Mouse (Mus musculus): ENCODE measurements around the gene Gpr176. TPM values are rescaled to one million over a fixed set of nuclear protein-coding genes. Genes with fewer than 3 reads are reported as not detected.

The Gpr176 gene
- polyA plus RNA-seq, 1 experiment = 0.55 TPM

DNA sequence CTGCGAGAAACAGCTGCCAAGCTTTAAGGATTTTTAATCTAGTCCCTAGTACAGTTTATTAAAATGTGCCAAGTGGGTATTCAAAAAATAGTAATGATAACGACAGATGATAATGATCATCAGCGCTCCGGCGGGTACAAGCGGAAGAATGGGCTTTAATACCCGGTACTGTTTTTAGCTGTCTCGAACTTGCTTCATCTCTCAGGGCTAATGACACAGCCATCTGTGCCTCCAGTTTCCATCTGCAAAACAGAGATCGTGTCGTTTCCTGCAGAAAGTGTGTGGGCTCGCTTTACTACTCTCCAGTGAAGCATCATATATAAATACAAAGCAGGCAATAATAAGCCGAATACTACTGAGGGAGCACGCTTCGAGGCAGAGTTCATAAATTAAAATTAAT is 103.0 kb downstream of the Gpr176 start:
- 69% methylated on average over 14 of the region's 14 CpGs for WGBS
- Histone ChIP-seq H3K27me3 (replicated peaks; ENCODE audit: control insufficient read depth, insufficient read depth, low read length) (no peaks in the 10 kb centered on the region), H3K27ac (ENCODE audit: insufficient read depth, low read depth, low read length) (no peak overlapping the region), H3K4me1 (ENCODE audit: control insufficient read depth, insufficient read depth, low read length) (no peaks in the 10 kb centered on the region), H3K4me3 (ENCODE audit: insufficient read depth, low read depth, low read length) (no peak overlapping the region), H3K36me3 (ENCODE audit: control insufficient read depth, insufficient read depth, low read length) (no peaks in the 10 kb centered on the region)
- no peak for TF ChIP-seq CTCF (conservative IDR thresholded peaks at IDR 0.05; ENCODE audit: insufficient read depth, insufficient read length, low read depth, low read length)
- no peak for TF ChIP-seq POLR2A (IDR thresholded peaks at IDR 0.05; ENCODE audit: low read depth, low read length)
- no peak for DNase-seq

DNA sequence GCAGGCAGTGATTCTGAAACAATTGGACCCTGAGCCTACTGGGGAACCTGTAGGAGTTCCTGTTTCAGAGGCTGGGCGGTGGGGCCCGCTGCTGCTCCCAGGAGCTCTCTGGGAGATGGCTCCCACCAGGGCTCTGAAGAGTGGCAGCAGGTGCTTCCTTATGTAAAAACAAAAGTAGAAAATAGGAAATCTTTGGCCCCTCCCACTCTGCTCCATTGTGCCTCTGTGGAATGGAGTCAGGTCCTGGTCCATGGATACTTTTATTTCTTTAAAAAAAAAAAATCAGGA is 109.4 kb downstream of the Gpr176 start:
- Histone ChIP-seq H3K4me1 (ENCODE audit: control insufficient read depth, insufficient read depth, low read length) (no peaks in the 10 kb centered on the region), H3K27me3 (replicated peaks; ENCODE audit: control insufficient read depth, insufficient read depth, low read length) (no peaks in the 10 kb centered on the region), H3K36me3 (ENCODE audit: control insufficient read depth, insufficient read depth, low read length) (no peaks in the 10 kb centered on the region), H3K27ac (ENCODE audit: insufficient read depth, low read depth, low read length) (no peak overlapping the region), H3K4me3 (ENCODE audit: insufficient read depth, low read depth, low read length) (no peak overlapping the region)
- WGBS = 37% methylated on average over 2 of the region's 2 CpGs
- DNase-seq = no peak
- TF ChIP-seq POLR2A (IDR thresholded peaks at IDR 0.05; ENCODE audit: low read depth, low read length) (no peak), CTCF (conservative IDR thresholded peaks at IDR 0.05; ENCODE audit: insufficient read depth, insufficient read length, low read depth, low read length) (no peak)

DNA sequence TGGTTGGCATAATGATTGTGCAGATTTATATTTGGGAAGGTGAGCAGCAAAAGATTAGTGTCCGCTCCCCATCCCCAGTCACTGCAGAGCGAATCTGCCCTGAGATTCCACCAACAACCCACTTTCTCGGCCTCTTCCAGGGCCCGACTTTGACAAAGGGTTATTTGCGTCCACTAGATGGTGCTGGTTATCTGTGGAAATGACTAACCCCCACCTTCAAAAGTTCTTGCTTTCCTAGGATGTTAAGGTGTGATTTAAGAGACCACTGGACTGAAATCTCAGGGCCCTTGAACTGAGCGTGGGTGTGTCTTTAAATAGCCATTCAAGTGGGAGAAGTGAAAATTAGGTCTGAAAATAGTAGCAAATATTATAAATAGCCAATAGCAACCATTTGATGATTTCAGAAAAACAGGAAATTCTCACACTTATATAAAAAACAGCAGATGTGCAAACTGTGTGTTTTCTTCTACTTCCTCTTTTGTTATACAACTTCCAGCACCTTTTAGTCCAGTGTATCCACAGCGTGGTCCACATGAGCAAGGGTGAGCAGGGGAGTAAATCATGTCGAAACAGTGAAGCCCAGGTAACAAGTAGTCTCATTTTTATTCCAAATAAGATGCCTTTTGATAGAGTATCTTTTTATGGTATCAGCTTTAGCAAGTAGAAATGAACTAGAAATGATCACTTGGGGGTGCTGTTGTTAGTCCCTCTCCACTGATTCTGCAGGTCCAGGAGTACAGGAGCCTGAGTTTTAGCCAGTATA is 109.9 kb downstream of the Gpr176 start:
- H3K27me3 ChIP-seq (replicated peaks; ENCODE audit: control insufficient read depth, insufficient read depth, low read length) = no peaks in the 10 kb centered on the region
- WGBS = 16% methylated on average over 8 of the region's 8 CpGs
- H3K4me1 ChIP-seq (ENCODE audit: control insufficient read depth, insufficient read depth, low read length) = no peaks in the 10 kb centered on the region
- peak; percentile 64 for TF ChIP-seq CTCF (conservative IDR thresholded peaks at IDR 0.05; ENCODE audit: insufficient read depth, insufficient read length, low read depth, low read length)
- TF ChIP-seq POLR2A (IDR thresholded peaks at IDR 0.05; ENCODE audit: low read depth, low read length) = no peak
- no peak overlapping the region for H3K27ac ChIP-seq (ENCODE audit: insufficient read depth, low read depth, low read length)
- no peak overlapping the region for H3K4me3 ChIP-seq (ENCODE audit: insufficient read depth, low read depth, low read length)
- DNase-seq = peak; percentile 59
- no peaks in the 10 kb centered on the region for H3K36me3 ChIP-seq (ENCODE audit: control insufficient read depth, insufficient read depth, low read length)

DNA sequence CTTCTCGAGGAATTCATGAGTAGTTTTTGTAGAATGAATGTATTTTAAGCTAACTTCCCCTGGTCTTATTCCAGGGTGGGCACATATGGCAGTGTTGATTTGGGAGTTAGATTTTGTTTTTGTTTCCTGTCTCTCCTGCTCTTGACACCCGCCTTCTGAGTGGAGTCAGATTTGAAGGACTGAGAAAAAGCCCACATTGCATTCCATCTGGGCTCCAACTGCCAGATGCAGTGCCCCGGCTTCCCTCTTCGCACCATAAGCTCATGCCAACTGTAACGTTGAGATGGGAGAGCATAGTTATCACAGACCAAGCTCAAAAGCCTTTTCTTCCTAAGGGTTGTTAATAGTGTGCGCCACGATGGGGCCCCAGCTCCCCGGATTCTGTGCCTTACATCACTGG is 110.5 kb downstream of the Gpr176 start:
- TF ChIP-seq POLR2A (IDR thresholded peaks at IDR 0.05; ENCODE audit: low read depth, low read length) = no peak
- no peak for TF ChIP-seq CTCF (conservative IDR thresholded peaks at IDR 0.05; ENCODE audit: insufficient read depth, insufficient read length, low read depth, low read length)
- no peak for DNase-seq
- H3K36me3 ChIP-seq (ENCODE audit: control insufficient read depth, insufficient read depth, low read length) = no peaks in the 10 kb centered on the region
- H3K4me1 ChIP-seq (ENCODE audit: control insufficient read depth, insufficient read depth, low read length) = no peaks in the 10 kb centered on the region
- H3K27ac ChIP-seq (ENCODE audit: insufficient read depth, low read depth, low read length) = no peak overlapping the region
- H3K27me3 ChIP-seq (replicated peaks; ENCODE audit: control insufficient read depth, insufficient read depth, low read length) = no peaks in the 10 kb centered on the region
- 60% methylated on average over 8 of the region's 8 CpGs for WGBS
- no peak overlapping the region for H3K4me3 ChIP-seq (ENCODE audit: insufficient read depth, low read depth, low read length)

DNA sequence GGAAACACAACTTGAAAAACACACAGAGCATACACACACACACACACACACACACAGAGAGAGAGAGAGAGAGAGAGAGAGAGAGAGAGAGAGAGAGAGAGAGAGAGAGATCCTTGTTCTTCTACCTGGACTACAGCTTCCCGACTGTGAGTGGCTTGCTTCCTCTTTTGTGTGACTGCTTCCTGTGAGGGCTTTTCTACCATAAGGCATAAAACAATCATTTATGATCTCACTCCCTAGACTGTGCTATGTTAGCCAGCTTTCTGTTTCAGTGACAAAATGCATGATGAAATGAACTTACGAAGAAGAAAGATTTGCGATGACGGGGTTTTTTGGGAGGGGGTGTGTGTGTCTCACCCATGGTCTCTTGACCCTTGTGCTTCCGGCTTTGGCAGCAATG is 113.5 kb downstream of the Gpr176 start:
- Histone ChIP-seq H3K4me1 (ENCODE audit: control insufficient read depth, insufficient read depth, low read length) (no peaks in the 10 kb centered on the region), H3K36me3 (ENCODE audit: control insufficient read depth, insufficient read depth, low read length) (no peaks in the 10 kb centered on the region), H3K27ac (ENCODE audit: insufficient read depth, low read depth, low read length) (no peak overlapping the region), H3K27me3 (replicated peaks; ENCODE audit: control insufficient read depth, insufficient read depth, low read length) (no peaks in the 10 kb centered on the region), H3K4me3 (ENCODE audit: insufficient read depth, low read depth, low read length) (no peak overlapping the region)
- WGBS = 66% methylated on average over 5 of the region's 5 CpGs
- no peak for DNase-seq
- TF ChIP-seq CTCF (conservative IDR thresholded peaks at IDR 0.05; ENCODE audit: insufficient read depth, insufficient read length, low read depth, low read length) (no peak), POLR2A (IDR thresholded peaks at IDR 0.05; ENCODE audit: low read depth, low read length) (no peak)

DNA sequence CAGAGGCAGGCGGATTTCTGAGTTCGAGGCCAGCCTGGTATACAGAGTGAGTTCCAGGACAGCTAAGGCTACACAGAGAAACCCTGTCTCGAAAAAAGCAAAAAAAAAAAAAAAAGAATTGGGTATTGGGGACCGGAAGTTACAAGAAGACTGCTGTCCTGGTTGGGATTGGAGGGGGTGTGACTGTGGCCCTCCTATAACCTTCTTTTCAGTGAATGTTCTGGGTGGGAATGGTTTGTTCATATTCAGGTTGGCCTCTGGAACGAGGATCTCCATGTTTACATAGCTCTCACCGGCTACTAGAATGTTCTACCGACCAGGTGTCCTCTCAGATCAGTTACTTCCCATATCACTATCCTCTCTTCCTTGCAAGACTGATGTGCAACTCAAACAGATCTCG is 116.1 kb downstream of the Gpr176 start:
- Histone ChIP-seq H3K27ac (ENCODE audit: insufficient read depth, low read depth, low read length) (no peak overlapping the region), H3K4me1 (ENCODE audit: control insufficient read depth, insufficient read depth, low read length) (no peaks in the 10 kb centered on the region), H3K27me3 (replicated peaks; ENCODE audit: control insufficient read depth, insufficient read depth, low read length) (no peaks in the 10 kb centered on the region), H3K36me3 (ENCODE audit: control insufficient read depth, insufficient read depth, low read length) (no peaks in the 10 kb centered on the region), H3K4me3 (ENCODE audit: insufficient read depth, low read depth, low read length) (no peak overlapping the region)
- TF ChIP-seq POLR2A (IDR thresholded peaks at IDR 0.05; ENCODE audit: low read depth, low read length) (no peak), CTCF (conservative IDR thresholded peaks at IDR 0.05; ENCODE audit: insufficient read depth, insufficient read length, low read depth, low read length) (no peak)
- peak; percentile 16 for DNase-seq
- 59% methylated on average over 8 of the region's 8 CpGs for WGBS

DNA sequence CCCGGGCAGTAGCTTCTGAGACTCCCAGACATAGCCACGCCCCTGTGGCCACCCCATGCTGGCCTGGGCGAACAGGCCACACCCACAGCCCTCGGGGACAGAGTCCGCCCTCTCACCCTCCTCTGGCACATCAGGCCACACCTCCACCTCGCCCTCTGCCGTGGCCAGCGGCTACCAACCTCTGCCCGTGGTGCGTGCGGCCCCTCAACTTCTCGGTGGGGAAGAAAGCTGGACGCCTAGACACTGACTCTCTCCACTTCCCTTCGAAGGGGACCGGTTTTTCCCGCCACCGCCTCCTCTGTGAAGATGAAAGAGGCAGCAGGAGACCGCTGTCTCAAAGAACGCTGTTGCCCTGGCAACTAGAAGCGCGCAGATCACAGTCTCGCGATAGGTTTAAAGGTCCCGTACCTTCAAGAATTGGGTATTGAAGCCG is 116.6 kb downstream of the Gpr176 start, which contains the start of gene Fsip1:
Gene Fsip1, minus strand, starts transcription at position 346 of the 433 bp plus-strand sequence.
- Histone ChIP-seq H3K27me3 (replicated peaks; ENCODE audit: control insufficient read depth, insufficient read depth, low read length) (no peaks in the 10 kb centered on the region), H3K4me1 (ENCODE audit: control insufficient read depth, insufficient read depth, low read length) (no peaks in the 10 kb centered on the region), H3K27ac (ENCODE audit: insufficient read depth, low read depth, low read length) (no peak within 1 kb of the TSS), H3K4me3 (ENCODE audit: insufficient read depth, low read depth, low read length) (peak within 1 kb of the TSS; percentile 75), H3K36me3 (ENCODE audit: control insufficient read depth, insufficient read depth, low read length) (no peaks in the 10 kb centered on the region)
- peak; percentile 95 for DNase-seq
- under 1% methylated on average over 25 of the region's 25 CpGs for WGBS
- TF ChIP-seq CTCF (conservative IDR thresholded peaks at IDR 0.05; ENCODE audit: insufficient read depth, insufficient read length, low read depth, low read length) (no peak), POLR2A (IDR thresholded peaks at IDR 0.05; ENCODE audit: low read depth, low read length) (no peak)
